Mouse (Mus musculus) lung, adult 18-20 months (tissue): ENCODE measurements at regions not wholly inside any gene's neighbourhood (a gene's known extent, or its start where the extent isn't known, plus 50 kb on each side); places are given as distances from the start of the nearest gene placed in this dataset.

Experiments
- DNase-seq, 2 experiments: peaks; one replicate each; pipeline ENCODE4 v3.0.0; 2022; ENCODE audit warnings: mixed read lengths in 2 of 2

- no peak for DNase-seq
Measured at GRCm38 (mm10) chr9:98791709-98792108, 50.6 kb upstream of the Prr23a1 start.

GRCm38 (mm10) chr9:98773651-98774185 is 68.6 kb upstream of the Prr23a1 start:
- DNase-seq = no peak

GRCm38 (mm10) chr9:98773212-98773611 is 69.1 kb upstream of the Prr23a1 start:
- no peak for DNase-seq

GRCm38 (mm10) chr9:98754764-98755163 is 87.5 kb upstream of the Prr23a1 start:
- no peak for DNase-seq

- DNase-seq = no peak
Measured at GRCm38 (mm10) chr9:98753356-98753953, 88.8 kb upstream of the Prr23a1 start.

- DNase-seq = no peak
Measured at GRCm38 (mm10) chr9:98743785-98744184, 98.5 kb upstream of the Prr23a1 start.

- peak; percentile 63 to 75 for DNase-seq
Measured at GRCm38 (mm10) chr9:98727276-98727860, 114.9 kb upstream of the Prr23a1 start.

GRCm38 (mm10) chr9:98726638-98727037 is 115.7 kb upstream of the Prr23a1 start:
- DNase-seq = peak in 1 of 2 experiments; percentile 30

- DNase-seq = no peak
Measured at GRCm38 (mm10) chr9:98722885-98723284, 119.4 kb upstream of the Prr23a1 start.

- DNase-seq = no peak
Measured at GRCm38 (mm10) chr9:98721381-98721780, 119.9 kb upstream of the Mrps22 start.

GRCm38 (mm10) chr9:98717701-98718270 is 116.3 kb upstream of the Mrps22 start:
- no peak for DNase-seq

GRCm38 (mm10) chr9:98714661-98715060 is 113.2 kb upstream of the Mrps22 start:
- no peak for DNase-seq

GRCm38 (mm10) chr9:98712826-98713225 is 111.4 kb upstream of the Mrps22 start:
- DNase-seq = no peak

- DNase-seq = peak in 1 of 2 experiments; percentile 25
Measured at GRCm38 (mm10) chr9:98712023-98712563, 110.6 kb upstream of the Mrps22 start.

- DNase-seq = no peak
Measured at GRCm38 (mm10) chr9:98710155-98710710, 108.8 kb upstream of the Mrps22 start.

- no peak for DNase-seq
Measured at GRCm38 (mm10) chr9:98708001-98708680, 106.7 kb upstream of the Mrps22 start.

GRCm38 (mm10) chr9:98707491-98707890 is 106.0 kb upstream of the Mrps22 start:
- DNase-seq = no peak

GRCm38 (mm10) chr9:98704131-98704530 is 102.7 kb upstream of the Mrps22 start:
- peak; percentile 51 to 68 for DNase-seq

GRCm38 (mm10) chr9:98703331-98703730 is 101.9 kb upstream of the Mrps22 start:
- no peak for DNase-seq

GRCm38 (mm10) chr9:98700571-98700970 is 99.1 kb upstream of the Mrps22 start:
- no peak for DNase-seq

- no peak for DNase-seq
Measured at GRCm38 (mm10) chr9:98697155-98697554, 95.7 kb upstream of the Mrps22 start.

- DNase-seq = no peak
Measured at GRCm38 (mm10) chr9:98695035-98695434, 93.6 kb upstream of the Mrps22 start.
